In the genomic region with DNA sequence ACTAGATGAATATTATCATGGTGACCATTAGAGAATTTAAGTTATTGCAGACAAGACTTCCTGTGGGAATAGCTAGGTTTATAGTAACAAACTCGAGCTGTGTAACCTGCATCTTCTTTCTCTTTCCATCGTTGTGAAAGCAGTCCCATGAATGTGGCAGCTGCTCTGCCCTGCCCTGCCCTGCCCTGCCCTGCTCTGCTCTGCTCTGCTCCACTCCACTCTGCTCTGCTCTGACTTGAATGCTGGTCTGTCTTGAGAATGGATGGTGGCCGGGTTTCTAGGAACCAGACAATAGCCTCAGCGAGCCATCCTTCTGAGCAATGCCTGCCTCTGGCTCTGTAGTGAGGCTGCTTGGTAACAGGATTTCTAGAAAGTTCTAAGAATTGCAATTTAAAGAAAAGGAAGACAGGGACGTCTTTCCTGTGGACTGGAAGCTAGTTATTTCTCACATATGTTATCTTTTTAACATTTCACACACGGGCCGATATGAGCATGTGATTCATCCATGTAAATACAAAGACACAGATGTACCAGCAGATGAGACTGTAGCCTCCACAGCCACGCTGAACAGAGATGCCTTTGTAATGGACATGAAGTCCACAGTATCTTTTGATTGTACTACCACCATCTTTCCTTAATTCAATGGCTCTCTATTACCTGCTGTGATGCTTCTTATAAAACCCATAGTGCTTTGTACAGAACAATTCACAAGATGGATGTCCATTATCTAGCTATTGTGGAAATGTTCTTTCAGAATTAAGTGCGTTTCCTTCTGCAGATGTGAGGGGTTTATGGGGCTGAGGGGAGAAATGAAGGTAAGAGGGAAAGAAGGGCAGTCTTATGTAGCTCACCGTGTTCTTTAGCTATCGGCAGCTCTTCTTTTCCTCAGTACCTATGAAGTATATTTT, we compare ENCODE assay signal across 16 mouse cellular contexts.
A peak's percentile ranks its signal among the peaks of the same experiment; 100 is the strongest.
DNase-seq lines count a peak whose midpoint lies in the region; ATAC-seq and TF ChIP-seq lines count a peak whose summit lies in the region.
"Had no signal": no experiment of that assay in that cellular context is flagged by ENCODE, and none has a peak within 500 bp of the region (broad histone marks: within the 10 kb centered on the region; RNA-seq: fewer than 3 reads in every experiment).

No protein-coding gene starts in this region.

- H3K9ac ChIP-seq in ES-E14 (ENCODE audit: insufficient read depth, low read depth, low read length, poor library complexity, severe bottlenecking) = no peak overlapping the region
- no peak overlapping the region for H3K9ac ChIP-seq in forebrain, postnatal 0 days
- H3K9ac ChIP-seq in midbrain, postnatal 0 days (replicated peaks; ENCODE audit: low read length, poor library complexity, severe bottlenecking) = no peak overlapping the region
- H3K9ac ChIP-seq: liver, embryonic 13.5 days had no signal

- in situ Hi-C loops in ES-E14 (cut with MboI; ENCODE audit: low sequenced_read_pairs in 2 of 2, unreplicated experiment in 2 of 2) = no loop called here

- TF ChIP-seq POLR2A in lung, adult 2 months (IDR thresholded peaks at IDR 0.05; ENCODE audit: borderline replicate concordance, extremely low read depth, low read depth, low read length) = no peak

- H3K4me3 ChIP-seq in ES-E14 (ENCODE audit: insufficient read depth in 1 of 2, low read depth in 1 of 2, low read length in 2 of 2, poor library complexity in 1 of 2, severe bottlenecking in 1 of 2) = no peak overlapping the region
- H3K4me3 ChIP-seq in forebrain, postnatal 0 days (ENCODE audit: low read depth, low read length) = no peak overlapping the region
- no peak overlapping the region for H3K4me3 ChIP-seq in midbrain, postnatal 0 days (ENCODE audit: low read depth, low read length)
- no peak overlapping the region for H3K4me3 ChIP-seq in lung, adult 2 months (replicated peaks; ENCODE audit: extremely low read depth, low read depth, low read length)
- H3K4me3 ChIP-seq: left cerebral cortex, adult 2 months; liver, embryonic 13.5 days; megakaryocyte, embryonic 14.5 days had no signal

- H3K9me3 ChIP-seq in ES-E14 (ENCODE audit: control insufficient read depth, insufficient read depth, low read depth, low read length) = no peaks in the 10 kb centered on the region
- no peaks in the 10 kb centered on the region for H3K9me3 ChIP-seq in forebrain, postnatal 0 days (ENCODE audit: low read length)
- no peaks in the 10 kb centered on the region for H3K9me3 ChIP-seq in midbrain, postnatal 0 days (ENCODE audit: low read length)
- H3K9me3 ChIP-seq: liver, embryonic 13.5 days; megakaryocyte, embryonic 14.5 days had no signal

- H3K4me1 ChIP-seq in ES-E14 (ENCODE audit: control insufficient read depth in 2 of 2, insufficient read depth in 2 of 2, low read length in 2 of 2, poor library complexity in 1 of 2) = peaks cover 2 to 3% of the 10 kb centered on the region in 2 experiments; a peak in 2 of 4 replicates
- no peaks in the 10 kb centered on the region for H3K4me1 ChIP-seq in forebrain, postnatal 0 days (ENCODE audit: insufficient read depth)
- H3K4me1 ChIP-seq in midbrain, postnatal 0 days (ENCODE audit: insufficient read depth, low read length) = no peaks in the 10 kb centered on the region
- H3K4me1 ChIP-seq in lung, adult 2 months (ENCODE audit: control insufficient read depth, insufficient read depth, low read length) = no peaks in the 10 kb centered on the region
- H3K4me1 ChIP-seq: liver, embryonic 13.5 days; megakaryocyte, embryonic 14.5 days had no signal

- 40% methylated on average over 11 of the region's 11 CpGs for WGBS in forebrain, postnatal 0 days
- 42% methylated on average over 11 of the region's 11 CpGs for WGBS in midbrain, postnatal 0 days
- 70% methylated on average over 11 of the region's 11 CpGs for WGBS in lung, adult 2 months

- TF ChIP-seq CTCF in forebrain, postnatal 0 days (IDR thresholded peaks at IDR 0.05; ENCODE audit: low read depth) = no peak
- no peak for TF ChIP-seq CTCF in midbrain, postnatal 0 days (IDR thresholded peaks at IDR 0.05)
- TF ChIP-seq CTCF in lung, adult 2 months (IDR thresholded peaks at IDR 0.05; ENCODE audit: insufficient read depth, low read length) = no peak

- H3K36me3 ChIP-seq in ES-E14 (ENCODE audit: control insufficient read depth, insufficient read depth, low read length, poor library complexity, severe bottlenecking) = no peaks in the 10 kb centered on the region
- no peaks in the 10 kb centered on the region for H3K36me3 ChIP-seq in forebrain, postnatal 0 days (ENCODE audit: insufficient read depth)
- H3K36me3 ChIP-seq in midbrain, postnatal 0 days (ENCODE audit: insufficient read depth, low read length) = no peaks in the 10 kb centered on the region
- H3K36me3 ChIP-seq: liver, embryonic 13.5 days had no signal

- peak overlapping the region; percentile 34 for H3K27ac ChIP-seq in ES-E14 (ENCODE audit: insufficient read depth, low read depth, low read length, poor library complexity, severe bottlenecking)
- H3K27ac ChIP-seq in forebrain, postnatal 0 days (ENCODE audit: low read depth, low read length) = no peak overlapping the region
- H3K27ac ChIP-seq in midbrain, postnatal 0 days (ENCODE audit: low read depth, low read length) = no peak overlapping the region
- H3K27ac ChIP-seq: left cerebral cortex, adult 2 months; liver, embryonic 13.5 days had no signal

- peak; percentile 71 for ATAC-seq in forebrain, postnatal 0 days
- no peak for ATAC-seq in midbrain, postnatal 0 days (ENCODE audit: low FRiP score)
- ATAC-seq: CD4-positive, CD25-positive, alpha-beta regulatory T cell, adult 4 months had no signal

- H3K4me2 ChIP-seq in forebrain, postnatal 0 days (ENCODE audit: low read depth) = no peak overlapping the region
- no peak overlapping the region for H3K4me2 ChIP-seq in midbrain, postnatal 0 days (ENCODE audit: low read depth, low read length, poor library complexity, severe bottlenecking)
- H3K4me2 ChIP-seq: liver, embryonic 13.5 days had no signal

- no peaks in the 10 kb centered on the region; the same call in 1 of the 2 replicates for H3K27me3 ChIP-seq in forebrain, postnatal 0 days (ENCODE audit: insufficient read depth, low read length)
- H3K27me3 ChIP-seq in midbrain, postnatal 0 days (ENCODE audit: insufficient read depth, low read length) = no peaks in the 10 kb centered on the region
- H3K27me3 ChIP-seq: liver, embryonic 13.5 days; megakaryocyte, embryonic 14.5 days had no signal

- DNase-seq in ES-E14 (ENCODE audit: low read depth, low spot score) (peak; percentile 33), MN1 (ENCODE audit: low spot score) (no peak)
- peak; percentile 59 for DNase-seq in embryo, embryonic 11 days
- no peak for DNase-seq in forebrain, postnatal 0 days
- peak; percentile 28 for DNase-seq in midbrain, postnatal 0 days (ENCODE audit: low spot score)
- DNase-seq in urinary bladder, postnatal 25 days (ENCODE audit: low spot score) = no peak
- no peak for DNase-seq in spleen, postnatal 36 days (ENCODE audit: low spot score in 2 of 2)
- no peak for DNase-seq in lung, adult 2 months
- DNase-seq: cerebellum, postnatal 14 days; heart, adult 18-20 months; heart, postnatal 4 days; liver, embryonic 13.5 days; thymus, postnatal 36 days had no signal

TF ChIP-seq in ES-E14, 5 proteins besides CTCF, POLR2A, EP300 and RAD21:
- TF ChIP-seq CHD2 (IDR thresholded peaks at IDR 0.05; ENCODE audit: low read depth, low read length) (no peak), ZNF384 (IDR thresholded peaks at IDR 0.05; ENCODE audit: low read depth, low read length) (no peak), ZC3H11A (IDR thresholded peaks at IDR 0.05; ENCODE audit: borderline replicate concordance, low read depth, low read length) (no peak), MAFK (IDR thresholded peaks at IDR 0.05; ENCODE audit: insufficient read depth, low read depth, low read length) (no peak), HCFC1 (IDR thresholded peaks at IDR 0.05; ENCODE audit: borderline replicate concordance, insufficient read depth, low read length) (no peak)
TF ChIP-seq in ES-E14: peak in this region for 0.

Comparison
In these comparisons a context has a peak if more than half of its experiments do, and no peak if none do; other contexts are left out.
1. DNase-seq: peak in ES-E14 (single experiment), embryo, embryonic 11 days (single experiment) and midbrain, postnatal 0 days (single experiment); none in forebrain, postnatal 0 days (single experiment), urinary bladder, postnatal 25 days (single experiment), MN1 (single experiment), spleen, postnatal 36 days (0 of 2) and lung, adult 2 months (single experiment).